Mouse (Mus musculus): ENCODE measurements at regions not wholly inside any gene's neighbourhood (a gene's known extent, or its start where the extent isn't known, plus 50 kb on each side); places are given as distances from the start of the nearest gene placed in this dataset.
A peak's percentile ranks its signal among the peaks of the same experiment; 100 is the strongest.

DNA sequence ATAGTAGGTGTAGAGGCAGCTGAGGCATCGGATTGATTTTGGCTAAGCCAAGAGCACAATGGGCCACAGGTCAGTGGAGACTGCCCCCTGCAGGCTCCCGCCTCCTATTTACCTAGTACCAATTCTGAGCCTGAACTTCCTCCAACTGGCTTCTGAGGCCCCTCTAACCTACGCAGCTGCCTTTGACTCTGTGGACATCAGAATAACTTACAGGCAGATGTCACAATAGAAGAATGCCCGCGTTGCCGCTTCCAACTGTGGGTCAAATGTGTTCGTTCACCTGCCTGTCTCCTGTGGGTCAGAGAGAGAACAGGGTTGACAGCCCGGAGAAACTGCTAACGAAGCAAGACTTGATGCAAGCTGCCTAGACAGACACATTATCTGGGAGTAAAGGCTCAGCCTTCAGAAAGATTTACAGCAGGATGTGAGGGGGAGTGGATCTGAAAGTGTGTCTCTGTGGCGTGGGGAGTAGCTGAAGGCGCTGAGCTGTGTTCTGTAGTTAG lies 153.2 kb downstream of the Gm10260 start:
- Histone ChIP-seq H3K79me2 (ENCODE audit: control insufficient read depth, insufficient read depth) (no peaks in the 10 kb centered on the region), H3ac (ENCODE audit: control insufficient read depth, insufficient read length, low read depth) (no peak overlapping the region), H3K27me3 (ENCODE audit: control insufficient read depth, insufficient read depth, insufficient read length) (no peaks in the 10 kb centered on the region), H3K79me3 (ENCODE audit: low read depth) (no peaks in the 10 kb centered on the region), H3K36me3 (ENCODE audit: control insufficient read depth, insufficient read depth) (no peaks in the 10 kb centered on the region), H3K4me3 (ENCODE audit: insufficient read depth, poor library complexity, severe bottlenecking) (no peak overlapping the region)
- TF ChIP-seq MAX (IDR thresholded peaks at IDR 0.05) (no peak), MYOD1 (IDR thresholded peaks at IDR 0.05; ENCODE audit: control insufficient read depth, insufficient read length, low read depth) (no peak), CEBPB (IDR thresholded peaks at IDR 0.05; ENCODE audit: low read depth) (no peak), CTCF (IDR thresholded peaks at IDR 0.05; ENCODE audit: control insufficient read depth, insufficient read depth, insufficient read length) (no peak), MYOG (IDR thresholded peaks at IDR 0.05; ENCODE audit: control insufficient read depth, extremely low read depth, insufficient read length) (no peak), FOSL1 (IDR thresholded peaks at IDR 0.05; ENCODE audit: insufficient read depth, low read length, poor library complexity, severe bottlenecking) (no peak), USF1 (IDR thresholded peaks at IDR 0.05; ENCODE audit: low read depth) (no peak)

GRCm38 (mm10) chr13:97604451-97604850 lies 156.0 kb downstream of the Gm10260 start:
- Histone ChIP-seq H3K79me3 (ENCODE audit: low read depth) (no peaks in the 10 kb centered on the region), H3K4me3 (ENCODE audit: insufficient read depth, poor library complexity, severe bottlenecking) (no peak overlapping the region), H3ac (ENCODE audit: control insufficient read depth, insufficient read length, low read depth) (no peak overlapping the region), H3K79me2 (ENCODE audit: control insufficient read depth, insufficient read depth) (no peaks in the 10 kb centered on the region), H3K36me3 (ENCODE audit: control insufficient read depth, insufficient read depth) (no peaks in the 10 kb centered on the region), H3K27me3 (ENCODE audit: control insufficient read depth, insufficient read depth, insufficient read length) (no peaks in the 10 kb centered on the region)
- TF ChIP-seq MYOD1 (IDR thresholded peaks at IDR 0.05; ENCODE audit: control insufficient read depth, insufficient read length, low read depth) (peak; percentile 7), MAX (IDR thresholded peaks at IDR 0.05) (no peak), CEBPB (IDR thresholded peaks at IDR 0.05; ENCODE audit: low read depth) (peak; percentile 87), CTCF (IDR thresholded peaks at IDR 0.05; ENCODE audit: control insufficient read depth, insufficient read depth, insufficient read length) (no peak)

DNA sequence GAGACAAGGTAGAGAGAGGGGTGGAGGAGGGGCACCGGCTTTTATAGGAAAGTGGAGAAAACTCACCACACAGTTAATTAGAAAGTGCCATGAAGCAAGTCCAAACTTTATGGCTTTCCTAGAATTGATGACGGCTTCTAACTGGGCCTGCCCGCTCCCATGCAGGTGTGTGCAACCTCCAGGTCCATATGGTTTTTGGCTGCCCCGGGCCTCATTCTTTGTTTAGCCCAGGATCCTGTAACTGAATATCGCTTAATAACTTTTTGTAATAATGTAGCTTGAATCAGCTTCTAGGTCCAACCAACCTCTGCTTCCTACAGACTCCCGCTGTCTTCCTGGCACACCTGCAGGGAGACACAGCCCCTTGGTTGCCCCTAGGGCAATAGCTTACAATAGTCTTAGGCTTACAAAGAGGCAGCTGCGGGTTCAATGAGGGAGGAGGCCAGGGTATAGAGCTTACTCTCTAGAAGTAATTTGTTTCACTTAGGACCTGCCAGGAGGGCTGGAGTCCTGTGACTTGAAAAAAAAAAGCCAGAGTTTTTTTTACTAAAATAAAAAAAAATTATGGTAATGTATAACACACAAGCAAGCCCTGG lies 159.2 kb downstream of the Gm10260 start:
- no peak overlapping the region for H3ac ChIP-seq (ENCODE audit: control insufficient read depth, insufficient read length, low read depth)
- no peaks in the 10 kb centered on the region for H3K79me2 ChIP-seq (ENCODE audit: control insufficient read depth, insufficient read depth)
- no peaks in the 10 kb centered on the region for H3K36me3 ChIP-seq (ENCODE audit: control insufficient read depth, insufficient read depth)
- no peaks in the 10 kb centered on the region for H3K79me3 ChIP-seq (ENCODE audit: low read depth)
- no peak overlapping the region for H3K4me3 ChIP-seq (ENCODE audit: insufficient read depth, poor library complexity, severe bottlenecking)
- TF ChIP-seq MAX (IDR thresholded peaks at IDR 0.05) (no peak), CTCF (IDR thresholded peaks at IDR 0.05; ENCODE audit: control insufficient read depth, insufficient read depth, insufficient read length) (no peak)
- H3K27me3 ChIP-seq (ENCODE audit: control insufficient read depth, insufficient read depth, insufficient read length), result no peaks in the 10 kb centered on the region

DNA sequence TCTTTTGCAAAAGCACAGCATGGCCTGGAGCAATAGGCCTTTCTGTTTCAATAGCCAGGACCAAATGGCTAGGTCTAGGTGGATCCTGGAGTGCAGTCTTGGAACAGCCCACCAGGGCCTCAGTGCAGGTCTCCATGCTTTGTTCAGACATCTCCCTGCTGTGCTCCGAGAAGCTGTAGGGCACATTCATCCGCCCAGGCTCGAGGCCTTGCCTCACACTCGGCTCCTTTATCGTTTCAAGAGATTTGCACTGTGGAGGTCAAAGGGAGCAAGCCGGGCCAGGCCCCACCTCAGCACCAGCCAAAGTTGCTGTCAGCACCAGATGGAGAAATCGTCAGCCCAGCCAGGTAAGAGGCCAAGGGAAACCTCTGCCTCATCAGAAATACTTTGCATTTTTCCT lies 160.3 kb downstream of the Gm10260 start:
- Histone ChIP-seq H3K36me3 (ENCODE audit: control insufficient read depth, insufficient read depth) (no peaks in the 10 kb centered on the region), H3ac (ENCODE audit: control insufficient read depth, insufficient read length, low read depth) (no peak overlapping the region), H3K79me2 (ENCODE audit: control insufficient read depth, insufficient read depth) (no peaks in the 10 kb centered on the region), H3K27me3 (ENCODE audit: control insufficient read depth, insufficient read depth, insufficient read length) (no peaks in the 10 kb centered on the region), H3K4me3 (ENCODE audit: insufficient read depth, poor library complexity, severe bottlenecking) (no peak overlapping the region), H3K79me3 (ENCODE audit: low read depth) (no peaks in the 10 kb centered on the region)
- no peak for TF ChIP-seq MYOD1 (IDR thresholded peaks at IDR 0.05; ENCODE audit: control insufficient read depth, insufficient read length, low read depth)
- TF ChIP-seq MYOG (IDR thresholded peaks at IDR 0.05; ENCODE audit: control insufficient read depth, extremely low read depth, insufficient read length), result no peak
- TF ChIP-seq MAX (IDR thresholded peaks at IDR 0.05), result no peak
- no peak for TF ChIP-seq USF1 (IDR thresholded peaks at IDR 0.05; ENCODE audit: low read depth)
- no peak for TF ChIP-seq CTCF (IDR thresholded peaks at IDR 0.05; ENCODE audit: control insufficient read depth, insufficient read depth, insufficient read length)
- no peak for TF ChIP-seq CEBPB (IDR thresholded peaks at IDR 0.05; ENCODE audit: low read depth)
- TF ChIP-seq FOSL1 (IDR thresholded peaks at IDR 0.05; ENCODE audit: insufficient read depth, low read length, poor library complexity, severe bottlenecking), result no peak

DNA sequence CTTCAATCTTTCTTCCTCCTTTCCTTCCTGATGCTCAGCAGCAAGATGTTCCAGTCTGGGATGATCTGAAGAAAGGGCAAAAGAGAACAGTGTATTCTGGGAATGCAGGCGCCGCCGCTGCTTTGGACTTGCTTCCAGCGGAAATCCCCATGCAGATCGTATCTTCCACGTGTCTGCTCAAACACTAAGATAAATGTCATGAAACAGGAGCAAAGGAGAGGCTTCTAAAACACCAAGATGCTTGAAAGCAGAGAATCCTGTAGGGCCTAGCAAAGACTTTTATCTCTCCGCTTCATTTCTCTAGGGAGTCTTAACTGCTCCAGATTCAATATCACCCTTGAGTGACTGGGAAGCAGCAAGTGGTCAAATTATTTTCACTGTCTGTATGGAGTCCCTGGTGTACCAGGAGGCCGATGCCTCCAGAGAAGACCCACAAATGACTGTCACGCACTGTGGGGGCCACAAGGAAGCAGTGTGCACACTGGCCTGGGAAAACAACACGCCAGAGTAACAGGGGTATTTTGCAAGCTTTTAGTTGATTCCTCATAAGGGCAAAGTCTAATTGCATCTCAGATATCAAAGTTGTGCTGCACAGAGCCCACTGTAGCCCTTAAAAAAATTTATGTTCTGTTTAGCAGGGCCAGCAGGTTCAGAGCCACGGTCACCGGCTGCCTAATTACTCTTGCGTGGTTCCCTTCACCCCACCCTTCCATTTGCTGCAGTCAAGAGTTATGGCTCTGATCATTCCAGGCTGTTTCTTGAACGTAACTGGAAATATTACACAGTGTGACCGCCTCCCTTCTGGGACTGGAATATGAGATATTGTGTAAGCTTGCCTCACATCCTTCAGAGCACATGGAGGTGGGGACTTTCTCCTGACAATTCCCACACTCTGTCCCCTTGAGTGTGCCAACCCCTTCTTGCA lies 161.7 kb downstream of the Gm10260 start:
- no peaks in the 10 kb centered on the region for H3K79me3 ChIP-seq (ENCODE audit: low read depth)
- H3K27me3 ChIP-seq (ENCODE audit: control insufficient read depth, insufficient read depth, insufficient read length), result no peaks in the 10 kb centered on the region
- H3K4me3 ChIP-seq (ENCODE audit: insufficient read depth, poor library complexity, severe bottlenecking), result no peak overlapping the region
- no peaks in the 10 kb centered on the region for H3K36me3 ChIP-seq (ENCODE audit: control insufficient read depth, insufficient read depth)
- no peak for TF ChIP-seq CEBPB (IDR thresholded peaks at IDR 0.05; ENCODE audit: low read depth)
- no peak for TF ChIP-seq MYOG (IDR thresholded peaks at IDR 0.05; ENCODE audit: control insufficient read depth, extremely low read depth, insufficient read length)
- TF ChIP-seq USF1 (IDR thresholded peaks at IDR 0.05; ENCODE audit: low read depth), result no peak
- TF ChIP-seq FOSL1 (IDR thresholded peaks at IDR 0.05; ENCODE audit: insufficient read depth, low read length, poor library complexity, severe bottlenecking), result no peak
- no peak for TF ChIP-seq MYOD1 (IDR thresholded peaks at IDR 0.05; ENCODE audit: control insufficient read depth, insufficient read length, low read depth)
- no peak for TF ChIP-seq CTCF (IDR thresholded peaks at IDR 0.05; ENCODE audit: control insufficient read depth, insufficient read depth, insufficient read length)
- no peak for TF ChIP-seq MAX (IDR thresholded peaks at IDR 0.05)
- H3K79me2 ChIP-seq (ENCODE audit: control insufficient read depth, insufficient read depth), result no peaks in the 10 kb centered on the region
- H3ac ChIP-seq (ENCODE audit: control insufficient read depth, insufficient read length, low read depth), result no peak overlapping the region

All from C2C12 (cell line).